ENCODE assay signal across 11 mouse cellular contexts in genomic region chr5:53444030-53444429, GRCm38 (mm10). TPM values are rescaled to one million over a fixed set of nuclear protein-coding genes. Genes with fewer than 3 reads are reported as not detected.
DNase-seq lines count a peak whose midpoint lies in the region; ATAC-seq and TF ChIP-seq lines count a peak whose summit lies in the region.
"Had no signal": no experiment of that assay in that cellular context is flagged by ENCODE, and none has a peak within 500 bp of the region (broad histone marks: within the 10 kb centered on the region; RNA-seq: fewer than 3 reads in every experiment).

No protein-coding gene starts in this region.

- ATAC-seq in hindbrain, postnatal 0 days: 0 out of 2 replicates have a peak, but pooled peaks have one; percentile 51
- no peak for ATAC-seq in hindbrain, embryonic 12.5 days (ENCODE audit: low FRiP score)
- ATAC-seq in granulocyte monocyte progenitor cell, adult 5-6 weeks (replicated peaks; ENCODE audit: poor library complexity, severe bottlenecking): peak; percentile 22
- peak; percentile 52 for ATAC-seq in megakaryocyte progenitor cell, adult 5-6 weeks (replicated peaks; ENCODE audit: poor library complexity)

- no peak for TF ChIP-seq CTCF in hindbrain, postnatal 0 days (IDR thresholded peaks at IDR 0.05; ENCODE audit: low read depth)

- no peak overlapping the region for H3K4me3 ChIP-seq in hindbrain, postnatal 0 days (ENCODE audit: low read length)
- no peak overlapping the region for H3K4me3 ChIP-seq in hindbrain, embryonic 12.5 days
- H3K4me3 ChIP-seq: hindbrain, embryonic 10.5 days; liver, embryonic 13.5 days; neural tube, embryonic 13.5 days had no signal

- H3K9me3 ChIP-seq in hindbrain, postnatal 0 days (ENCODE audit: low read length): no peaks in the 10 kb centered on the region
- H3K9me3 ChIP-seq in hindbrain, embryonic 12.5 days (replicated peaks): no peaks in the 10 kb centered on the region
- H3K9me3 ChIP-seq: hindbrain, embryonic 10.5 days; liver, embryonic 13.5 days; neural tube, embryonic 13.5 days had no signal

- no peaks in the 10 kb centered on the region for H3K27me3 ChIP-seq in hindbrain, postnatal 0 days (ENCODE audit: insufficient read depth, low read length)
- H3K27me3 ChIP-seq in hindbrain, embryonic 12.5 days: no peaks in the 10 kb centered on the region
- H3K27me3 ChIP-seq: liver, embryonic 13.5 days; neural tube, embryonic 13.5 days had no signal

- no peaks in the 10 kb centered on the region for H3K4me1 ChIP-seq in hindbrain, postnatal 0 days (ENCODE audit: insufficient read depth, low read length)
- H3K4me1 ChIP-seq in hindbrain, embryonic 12.5 days: no peaks in the 10 kb centered on the region
- H3K4me1 ChIP-seq: hindbrain, embryonic 10.5 days; liver, embryonic 13.5 days; neural tube, embryonic 13.5 days had no signal

- no peak for DNase-seq in hindbrain, postnatal 0 days (ENCODE audit: low spot score)
- DNase-seq in adrenal gland, adult (ENCODE audit: inconsistent age in 2 of 2, low spot score in 1 of 2): peak; percentile 70 to 88
- DNase-seq in right cerebral cortex, postnatal 14 days: no peak
- DNase-seq in frontal cortex, postnatal 36 days (ENCODE audit: low spot score in 2 of 2): no peak
- no peak for DNase-seq in layer of hippocampus, adult 9-10 months (ENCODE audit: low spot score)
- DNase-seq: liver, embryonic 13.5 days had no signal

- H3K9ac ChIP-seq in hindbrain, postnatal 0 days (replicated peaks; ENCODE audit: low read length): no peak overlapping the region
- H3K9ac ChIP-seq in hindbrain, embryonic 12.5 days: no peak overlapping the region
- H3K9ac ChIP-seq: liver, embryonic 13.5 days; neural tube, embryonic 13.5 days had no signal

- H3K36me3 ChIP-seq in hindbrain, postnatal 0 days (ENCODE audit: insufficient read depth, low read length): no peaks in the 10 kb centered on the region
- no peaks in the 10 kb centered on the region for H3K36me3 ChIP-seq in hindbrain, embryonic 12.5 days
- H3K36me3 ChIP-seq: hindbrain, embryonic 10.5 days; liver, embryonic 13.5 days; neural tube, embryonic 13.5 days had no signal

- no peak overlapping the region for H3K4me2 ChIP-seq in hindbrain, postnatal 0 days (ENCODE audit: low read depth, low read length)
- H3K4me2 ChIP-seq in hindbrain, embryonic 12.5 days (replicated peaks): no peak overlapping the region
- H3K4me2 ChIP-seq: liver, embryonic 13.5 days; neural tube, embryonic 13.5 days had no signal

- 76% methylated on average over 5 of the region's 5 CpGs for WGBS in hindbrain, postnatal 0 days
- 93% methylated on average over 5 of the region's 5 CpGs for WGBS in hindbrain, embryonic 12.5 days

- no peak overlapping the region for H3K27ac ChIP-seq in hindbrain, postnatal 0 days
- no peak overlapping the region for H3K27ac ChIP-seq in hindbrain, embryonic 12.5 days
- H3K27ac ChIP-seq: hindbrain, embryonic 10.5 days; liver, embryonic 13.5 days; neural tube, embryonic 13.5 days had no signal

RNA-seq across cellular contexts. Expression of gene Rbpj, which starts 21.9 kb away (rescaled TPM):
- total RNA-seq in hindbrain, postnatal 0 days (2014; rRNA removed): 22.4 and 26.6 TPM in 2 replicates
- polyA plus RNA-seq in hindbrain, postnatal 0 days (2015; fragmentation: Nextera tagmentation; extraction: Ambion mirVana): 16.7 and 17.6 TPM in 2 replicates
- polyA plus RNA-seq in hindbrain, embryonic 12.5 days (2016; fragmentation: Nextera tagmentation; extraction: Ambion mirVana): 58.8 and 64.3 TPM in 2 replicates
- 53.7 and 64.4 TPM in 2 replicates for total RNA-seq in granulocyte monocyte progenitor cell, adult 5-6 weeks (2014; fragmentation: Nextera tagmentation)
- total RNA-seq in granulocyte monocyte progenitor cell, adult 5-6 weeks (2017): 39.0 and 42.6 TPM in 2 replicates
- 65.1 and 66.7 TPM in 2 replicates for total RNA-seq in megakaryocyte progenitor cell, adult 5-6 weeks (2015)
- 35.7 and 36.1 TPM in 2 replicates for total RNA-seq in megakaryocyte progenitor cell, adult 5-6 weeks (2017)

Comparison
In these comparisons a context has a peak if more than half of its experiments do, and no peak if none do; other contexts are left out.
1. DNase-seq: peak in adrenal gland, adult (2 of 2); none in hindbrain, postnatal 0 days (single experiment), right cerebral cortex, postnatal 14 days (single experiment), frontal cortex, postnatal 36 days (0 of 2) and layer of hippocampus, adult 9-10 months (single experiment).